Comparison of ENCODE assay signal across 9 mouse cellular contexts in the genomic region with DNA sequence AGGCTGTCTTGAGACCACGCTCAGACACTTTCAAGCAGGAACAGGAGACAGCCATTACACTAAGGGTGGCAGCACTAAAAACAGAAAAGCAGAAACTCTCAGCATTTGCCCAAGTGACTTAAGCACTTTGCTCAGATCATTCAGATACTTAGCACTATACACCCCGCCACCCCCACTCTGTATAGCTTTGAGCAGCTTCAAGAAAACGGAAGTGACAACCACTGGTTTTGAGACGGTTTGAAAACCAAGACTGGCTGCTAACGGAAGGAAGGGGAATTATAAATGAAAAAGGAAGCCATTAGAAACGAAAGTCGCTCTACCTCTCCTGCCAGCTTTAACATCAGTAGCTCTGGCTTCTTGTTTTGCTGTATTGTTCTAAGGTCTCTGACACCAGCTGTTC. TPM values are rescaled to one million over a fixed set of nuclear protein-coding genes. Genes with fewer than 3 reads are reported as not detected.
DNase-seq lines count a peak whose midpoint lies in the region; ATAC-seq and TF ChIP-seq lines count a peak whose summit lies in the region.
"Had no signal": no experiment of that assay in that cellular context is flagged by ENCODE, and none has a peak within 500 bp of the region (broad histone marks: within the 10 kb centered on the region; RNA-seq: fewer than 3 reads in every experiment).

No protein-coding gene starts in this region.

- no peak for TF ChIP-seq POLR2A in bone marrow macrophage, adult 2 months (IDR thresholded peaks at IDR 0.05; ENCODE audit: borderline replicate concordance, low read depth, low read length)

- H3K27me3 ChIP-seq in kidney, embryonic 16.5 days (ENCODE audit: insufficient read depth, low read length), result no peaks in the 10 kb centered on the region
- H3K27me3 ChIP-seq in kidney, embryonic 14.5 days (ENCODE audit: control insufficient read depth, insufficient read depth, low read length), result no peaks in the 10 kb centered on the region
- no peaks in the 10 kb centered on the region for H3K27me3 ChIP-seq in lung, embryonic 15.5 days
- no peaks in the 10 kb centered on the region for H3K27me3 ChIP-seq in splenic B cell, adult 2 months (ENCODE audit: control insufficient read depth, insufficient read depth, low read length, poor library complexity, severe bottlenecking)

- H3K9me3 ChIP-seq in kidney, embryonic 16.5 days (ENCODE audit: low read length), result no peaks in the 10 kb centered on the region
- H3K9me3 ChIP-seq in kidney, embryonic 14.5 days (ENCODE audit: control insufficient read depth, low read length), result no peaks in the 10 kb centered on the region
- no peaks in the 10 kb centered on the region for H3K9me3 ChIP-seq in lung, embryonic 15.5 days

- peak overlapping the region; percentile 6; the same call in 1 of the 2 replicates for H3K27ac ChIP-seq in kidney, embryonic 16.5 days (ENCODE audit: low read length)
- H3K27ac ChIP-seq in kidney, embryonic 14.5 days (ENCODE audit: low read depth, low read length), result no peak overlapping the region
- H3K27ac ChIP-seq in bone marrow macrophage, adult 2 months (ENCODE audit: insufficient read depth, low read depth, low read length), result peak overlapping the region; percentile 98
- 0 out of 2 replicates have a peak overlapping the region, but pooled peaks have one; percentile 21 for H3K27ac ChIP-seq in lung, embryonic 15.5 days

- WGBS in kidney, embryonic 16.5 days, result 84% methylated on average over 7 of the region's 7 CpGs
- 83% methylated on average over 7 of the region's 7 CpGs for WGBS in kidney, embryonic 14.5 days
- 69% methylated on average over 7 of the region's 7 CpGs for WGBS in lung, embryonic 15.5 days

- peak; percentile 92 for DNase-seq in splenic B cell, adult 2 months (ENCODE audit: low read depth, low spot score)
- no peak for DNase-seq in embryo, embryonic 10.5 days (ENCODE audit: low spot score)
- no peak for DNase-seq in adrenal gland, postnatal 4 days (ENCODE audit: low spot score in 2 of 2)

- no peak for TF ChIP-seq CTCF in bone marrow macrophage, adult 2 months (IDR thresholded peaks at IDR 0.05; ENCODE audit: low read depth, low read length)

- H3K9ac ChIP-seq in kidney, embryonic 16.5 days (replicated peaks; ENCODE audit: low read length), result no peak overlapping the region
- H3K9ac ChIP-seq in kidney, embryonic 14.5 days (ENCODE audit: low read depth, low read length), result no peak overlapping the region
- H3K9ac ChIP-seq in lung, embryonic 15.5 days, result no peak overlapping the region

- ATAC-seq in kidney, embryonic 16.5 days (ENCODE audit: low FRiP score, low TSS enrichment), result no peak
- no peak for ATAC-seq in kidney, embryonic 14.5 days (ENCODE audit: low FRiP score, low TSS enrichment)
- no peak for ATAC-seq in lung, embryonic 15.5 days (ENCODE audit: borderline replicate concordance, extremely low read depth, low FRiP score, low TSS enrichment)
- ATAC-seq in erythroid progenitor cell, adult 5-6 weeks (replicated peaks; ENCODE audit: low FRiP score, poor library complexity, severe bottlenecking), result no peak

- peaks cover 44% of the 10 kb centered on the region for H3K4me1 ChIP-seq in kidney, embryonic 16.5 days (ENCODE audit: insufficient read depth, low read length)
- H3K4me1 ChIP-seq in kidney, embryonic 14.5 days (ENCODE audit: control insufficient read depth, insufficient read depth, low read length), result peaks cover 16% of the 10 kb centered on the region
- H3K4me1 ChIP-seq in bone marrow macrophage, adult 2 months (ENCODE audit: control insufficient read depth, insufficient read depth, low read length), result peaks cover 41% of the 10 kb centered on the region
- peaks cover 37% of the 10 kb centered on the region for H3K4me1 ChIP-seq in lung, embryonic 15.5 days

- H3K4me2 ChIP-seq in kidney, embryonic 16.5 days (replicated peaks; ENCODE audit: low read depth, low read length), result no peak overlapping the region
- no peak overlapping the region for H3K4me2 ChIP-seq in kidney, embryonic 14.5 days (replicated peaks; ENCODE audit: low read depth, low read length)
- H3K4me2 ChIP-seq in lung, embryonic 15.5 days, result no peak overlapping the region

- peaks cover 3% of the 10 kb centered on the region; the same call in 1 of the 2 replicates for H3K36me3 ChIP-seq in kidney, embryonic 16.5 days (ENCODE audit: insufficient read depth, low read length)
- no peaks in the 10 kb centered on the region for H3K36me3 ChIP-seq in kidney, embryonic 14.5 days (ENCODE audit: control insufficient read depth, insufficient read depth, low read length)
- 0 out of 2 replicates have a peak, but pooled peaks cover 4% of the 10 kb centered on the region for H3K36me3 ChIP-seq in lung, embryonic 15.5 days
- H3K36me3 ChIP-seq in splenic B cell, adult 2 months (ENCODE audit: control insufficient read depth, insufficient read depth, low read length, poor library complexity, severe bottlenecking), result no peaks in the 10 kb centered on the region

- no peak overlapping the region for H3K4me3 ChIP-seq in kidney, embryonic 16.5 days (ENCODE audit: low read length)
- H3K4me3 ChIP-seq in kidney, embryonic 14.5 days (ENCODE audit: low read length), result no peak overlapping the region
- H3K4me3 ChIP-seq in bone marrow macrophage, adult 2 months (ENCODE audit: insufficient read depth, low read length), result peak overlapping the region; percentile 49
- H3K4me3 ChIP-seq in lung, embryonic 15.5 days, result no peak overlapping the region

RNA-seq across cellular contexts. Expression of gene Ppp6r1, which starts 5.0 kb away (rescaled TPM):
- polyA plus RNA-seq in kidney, embryonic 16.5 days (2015; fragmentation: Nextera tagmentation; extraction: Ambion mirVana), result 3.2 and 5.2 TPM in 2 replicates
- 8.3 and 10.2 TPM in 2 replicates for polyA plus RNA-seq in kidney, embryonic 14.5 days (2014; fragmentation: Nextera tagmentation; extraction: Ambion mirVana)
- 84.8 and 90.0 TPM in 2 replicates for polyA plus RNA-seq in bone marrow macrophage, adult 2 months (2012; ENCODE audit: insufficient read depth, insufficient read length, missing spikeins)
- polyA plus RNA-seq in lung, embryonic 15.5 days (2015; fragmentation: Nextera tagmentation; extraction: Ambion mirVana), result 9.0 and 9.2 TPM in 2 replicates
- 62.0 and 84.3 TPM in 2 replicates for total RNA-seq in erythroid progenitor cell, adult 5-6 weeks (2015; ENCODE audit: low replicate concordance)
- total RNA-seq in erythroid progenitor cell, adult 5-6 weeks (2017; ENCODE audit: low replicate concordance), result 73.6 and 85.1 TPM in 2 replicates
- 100 to 1,000 TPM in 1 of 2 experiments, 10 to 100 TPM in 1; 98.4 to 103 TPM for total RNA-seq in adrenal gland, postnatal 4 days (2021)

RNA-seq across cellular contexts. Expression of gene Tmem86b, which starts 22.6 kb away (rescaled TPM):
- 1.2 and 1.3 TPM in 2 replicates for polyA plus RNA-seq in kidney, embryonic 16.5 days (2015; fragmentation: Nextera tagmentation; extraction: Ambion mirVana)
- polyA plus RNA-seq in kidney, embryonic 14.5 days (2014; fragmentation: Nextera tagmentation; extraction: Ambion mirVana), result 1.0 and 1.4 TPM in 2 replicates
- 10.9 and 14.8 TPM in 2 replicates for polyA plus RNA-seq in bone marrow macrophage, adult 2 months (2012; ENCODE audit: insufficient read depth, insufficient read length, missing spikeins)
- 0.76 and 1.00 TPM in 2 replicates for polyA plus RNA-seq in lung, embryonic 15.5 days (2015; fragmentation: Nextera tagmentation; extraction: Ambion mirVana)
- total RNA-seq in erythroid progenitor cell, adult 5-6 weeks (2015; ENCODE audit: low replicate concordance), result 72.1 and 91.0 TPM in 2 replicates
- total RNA-seq in erythroid progenitor cell, adult 5-6 weeks (2017; ENCODE audit: low replicate concordance), result 37.6 and 45.8 TPM in 2 replicates
- 10 to 100 TPM; 12.8 to 16.6 TPM for total RNA-seq in adrenal gland, postnatal 4 days (2021)

RNA-seq across cellular contexts. Expression of gene Hspbp1, which starts 31.1 kb away (rescaled TPM):
- 114 and 118 TPM in 2 replicates for polyA plus RNA-seq in kidney, embryonic 16.5 days (2015; fragmentation: Nextera tagmentation; extraction: Ambion mirVana)
- 113 and 140 TPM in 2 replicates for polyA plus RNA-seq in kidney, embryonic 14.5 days (2014; fragmentation: Nextera tagmentation; extraction: Ambion mirVana)
- polyA plus RNA-seq in bone marrow macrophage, adult 2 months (2012; ENCODE audit: insufficient read depth, insufficient read length, missing spikeins), result 24.7 and 26.7 TPM in 2 replicates
- 99.4 and 99.6 TPM in 2 replicates for polyA plus RNA-seq in lung, embryonic 15.5 days (2015; fragmentation: Nextera tagmentation; extraction: Ambion mirVana)
- 4.0 and 32.3 TPM in 2 replicates for total RNA-seq in erythroid progenitor cell, adult 5-6 weeks (2015; ENCODE audit: low replicate concordance)
- 2.8 and 3.2 TPM in 2 replicates for total RNA-seq in erythroid progenitor cell, adult 5-6 weeks (2017; ENCODE audit: low replicate concordance)
- 10 to 100 TPM; 41.3 to 43.6 TPM for total RNA-seq in adrenal gland, postnatal 4 days (2021)

RNA-seq across cellular contexts. Expression of gene Brsk1, which starts 36.6 kb away (rescaled TPM):
- 1.2 and 1.3 TPM in 2 replicates for polyA plus RNA-seq in kidney, embryonic 16.5 days (2015; fragmentation: Nextera tagmentation; extraction: Ambion mirVana)
- polyA plus RNA-seq in kidney, embryonic 14.5 days (2014; fragmentation: Nextera tagmentation; extraction: Ambion mirVana), result 1.9 and 3.0 TPM in 2 replicates
- polyA plus RNA-seq in bone marrow macrophage, adult 2 months (2012; ENCODE audit: insufficient read depth, insufficient read length, missing spikeins), result 0.64 TPM in 1 of 2 replicates, not detected in the other
- polyA plus RNA-seq in lung, embryonic 15.5 days (2015; fragmentation: Nextera tagmentation; extraction: Ambion mirVana), result 0.87 and 1.1 TPM in 2 replicates
- not detected in 2 replicates for total RNA-seq in erythroid progenitor cell, adult 5-6 weeks (2015; ENCODE audit: low replicate concordance)
- not detected in 2 replicates for total RNA-seq in erythroid progenitor cell, adult 5-6 weeks (2017; ENCODE audit: low replicate concordance)
- 10 to 100 TPM; 14.4 to 17.0 TPM for total RNA-seq in adrenal gland, postnatal 4 days (2021)

RNA-seq across cellular contexts. Expression of gene Ptprh, which starts 49.9 kb away (rescaled TPM):
- not detected in 2 replicates for polyA plus RNA-seq in kidney, embryonic 16.5 days (2015; fragmentation: Nextera tagmentation; extraction: Ambion mirVana)
- polyA plus RNA-seq in kidney, embryonic 14.5 days (2014; fragmentation: Nextera tagmentation; extraction: Ambion mirVana), result 0.09 TPM in 1 of 2 replicates, not detected in the other
- polyA plus RNA-seq in bone marrow macrophage, adult 2 months (2012; ENCODE audit: insufficient read depth, insufficient read length, missing spikeins), result not detected in 2 replicates
- not detected in 2 replicates for polyA plus RNA-seq in lung, embryonic 15.5 days (2015; fragmentation: Nextera tagmentation; extraction: Ambion mirVana)
- not detected in 2 replicates for total RNA-seq in erythroid progenitor cell, adult 5-6 weeks (2015; ENCODE audit: low replicate concordance)
- not detected in 2 replicates for total RNA-seq in erythroid progenitor cell, adult 5-6 weeks (2017; ENCODE audit: low replicate concordance)
- under 1 TPM in 1 of 2 experiments, not detected in 1; 0.23 TPM for total RNA-seq in adrenal gland, postnatal 4 days (2021)
- polyA plus RNA-seq: intestine, embryonic 14.5 days had no signal
